Mouse (Mus musculus) stomach, postnatal 0 days (tissue): ENCODE results near the gene C130050O18Rik. TPM values are rescaled to one million over a fixed set of nuclear protein-coding genes. Genes with fewer than 3 reads are reported as not detected.
A peak's percentile ranks its signal among the peaks of the same experiment; 100 is the strongest.

Experiments
- ATAC-seq: fragments of 200-750 bp; cut with Nextera tagmentation; 2 replicates; pipeline ENCODE4 v1.8.0; 2017; ENCODE audit not compliant: low FRiP score, low TSS enrichment
- DNase-seq: peaks from one replicate; pipeline ENCODE4 v3.0.0-alpha.2; 2016; ENCODE audit warnings: low spot score
- H3K27ac ChIP-seq: fragments of 300-500 bp; sonication (generic); replicated peaks from 2 replicates; pipeline ENCODE4 v1.5.1; 2014; ENCODE audit warnings: mild to moderate bottlenecking, control low read depth
- H3K27me3 ChIP-seq: fragments of 300-500 bp; sonication (generic); 2 replicates; pipeline ENCODE4 v1.6.1; 2014; ENCODE audit warnings: low read length; ENCODE audit not compliant: control insufficient read depth, insufficient read depth
- H3K36me3 ChIP-seq: fragments of 300-500 bp; sonication (generic); 2 replicates; pipeline ENCODE4 v1.6.1; 2014; ENCODE audit warnings: low read length, mixed read lengths; ENCODE audit not compliant: control insufficient read depth, insufficient read depth
- H3K4me1 ChIP-seq: fragments of 300-500 bp; sonication (generic); replicated peaks from 2 replicates; pipeline ENCODE4 v1.6.1; 2014; ENCODE audit warnings: antibody characterized with exemption; ENCODE audit not compliant: control insufficient read depth, insufficient read depth
- H3K4me2 ChIP-seq: fragments of 300-500 bp; sonication (generic); replicated peaks from 2 replicates; pipeline ENCODE4 v1.6.1; 2014; ENCODE audit warnings: low read depth, mild to moderate bottlenecking, control low read depth, moderate library complexity
- H3K4me3 ChIP-seq: fragments of 300-500 bp; sonication (generic); 2 replicates; pipeline ENCODE4 v1.5.1; 2014; ENCODE audit warnings: low read depth, low read length, control low read depth
- H3K9ac ChIP-seq: fragments of 300-500 bp; sonication (generic); 2 replicates; pipeline ENCODE4 v1.6.1; 2014; ENCODE audit warnings: mild to moderate bottlenecking, low read length, control low read depth, mixed read lengths
- H3K9me3 ChIP-seq: fragments of 300-500 bp; sonication (generic); 2 replicates; pipeline ENCODE4 v1.6.1; 2016; ENCODE audit warnings: low read length; ENCODE audit not compliant: control insufficient read depth
- CTCF ChIP-seq: IDR thresholded peaks from 2 replicates; pipeline ENCODE4 v1.5.1; 2016; ENCODE audit warnings: antibody characterized with exemption, low read depth, mild to moderate bottlenecking, moderate library complexity
- EP300 ChIP-seq: optimal IDR thresholded peaks from 2 replicates; pipeline ENCODE3; 2016; ENCODE audit warnings: antibody characterized with exemption
- WGBS: fragments of 180-500 bp; shearing (Covaris S2); extraction: QIAGEN DNeasy Blood & Tissue Kit; methylation state at CpG from one replicate; pipeline ENCODE4 v1.1.7; 2014; 5-methylcytosine and 5-hydroxymethylcytosine counted together
- polyA plus RNA-seq: library from polyadenylated mRNA; unstranded; fragments of >200 nt; fragmentation: Nextera tagmentation; extraction: Ambion mirVana; gene quantifications from 2 replicates; pipeline ENCODE4 v1.2.1, GENCODE M21; 2015

Gene C130050O18Rik
- polyA plus RNA-seq, 1 experiment from 2014 or later, result 0.46 TPM

DNA sequence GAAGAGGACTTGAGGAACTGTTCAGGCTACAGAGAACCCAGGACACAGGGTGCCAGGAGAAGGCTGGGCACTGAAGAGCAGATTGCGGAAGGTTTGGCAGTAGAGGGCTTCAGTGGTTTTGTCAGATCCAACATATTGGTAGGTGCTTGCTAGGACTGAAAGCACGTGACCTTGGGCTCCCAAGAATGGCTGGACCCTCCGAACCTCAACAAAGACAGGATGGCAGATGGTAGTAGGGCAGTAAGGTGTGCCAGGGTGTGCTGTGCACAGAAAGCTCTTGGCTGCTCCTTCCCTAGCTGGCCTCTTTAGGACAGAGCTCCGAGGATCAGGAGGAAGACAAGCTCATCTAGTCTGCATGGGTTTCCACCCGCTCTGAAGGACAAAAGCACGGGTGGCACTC, 6.0 kb downstream of the C130050O18Rik start:
- WGBS, result 88% methylated on average over 6 of the region's 6 CpGs
- no peak overlapping the region for H3K27ac ChIP-seq
- H3K4me2 ChIP-seq, result no peak overlapping the region
- no peak overlapping the region for H3K4me3 ChIP-seq
- TF ChIP-seq EP300 (no peak), CTCF (no peak)
- H3K4me1 ChIP-seq, result peaks cover 3% of the 10 kb centered on the region; the same call in 1 of the 2 replicates
- H3K9ac ChIP-seq, result no peak overlapping the region
- DNase-seq, result no peak
- no peaks in the 10 kb centered on the region for H3K27me3 ChIP-seq
- H3K36me3 ChIP-seq, result no peaks in the 10 kb centered on the region
- H3K9me3 ChIP-seq, result no peaks in the 10 kb centered on the region
- ATAC-seq, result no peak

DNA sequence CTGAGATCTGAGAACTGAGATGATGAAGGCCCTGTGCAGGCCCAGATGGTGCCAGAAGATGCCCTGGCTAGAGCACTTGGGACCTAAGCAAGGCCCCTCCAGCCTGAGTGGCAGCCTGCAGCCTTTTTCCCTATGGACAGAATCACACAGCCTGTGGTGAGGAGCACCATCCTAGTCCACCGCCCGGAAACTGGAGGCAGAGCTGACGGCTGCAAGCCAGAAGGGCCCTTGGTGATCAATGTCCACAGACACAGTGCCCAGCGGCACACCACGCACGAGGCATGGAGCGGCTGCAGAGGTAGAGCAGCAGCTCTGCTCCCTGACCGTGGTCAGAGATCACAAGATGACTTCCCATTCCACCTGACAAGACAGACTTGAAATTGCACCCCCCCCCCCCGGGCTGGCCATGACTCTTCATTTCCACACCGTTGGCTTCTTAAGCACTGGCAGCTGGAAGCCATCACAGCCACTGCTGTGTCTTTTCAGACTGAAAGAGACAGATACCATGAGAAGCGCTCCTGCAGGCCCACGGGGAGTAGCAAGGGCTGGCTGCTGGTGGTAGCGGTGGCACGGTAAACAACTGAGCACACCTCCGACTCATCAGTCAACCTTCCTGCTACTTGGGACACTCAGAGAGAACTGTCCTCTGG, 6.7 kb downstream of the C130050O18Rik start:
- TF ChIP-seq CTCF, result no peak
- TF ChIP-seq EP300, result no peak
- 70% methylated on average over 15 of the region's 15 CpGs for WGBS
- Histone ChIP-seq H3K4me2 (no peak overlapping the region), H3K4me1 (peaks cover 3% of the 10 kb centered on the region; the same call in 1 of the 2 replicates), H3K27ac (no peak overlapping the region), H3K9me3 (no peaks in the 10 kb centered on the region), H3K27me3 (no peaks in the 10 kb centered on the region), H3K4me3 (no peak overlapping the region), H3K9ac (no peak overlapping the region), H3K36me3 (no peaks in the 10 kb centered on the region)
- DNase-seq (no peak), ATAC-seq (no peak)

DNA sequence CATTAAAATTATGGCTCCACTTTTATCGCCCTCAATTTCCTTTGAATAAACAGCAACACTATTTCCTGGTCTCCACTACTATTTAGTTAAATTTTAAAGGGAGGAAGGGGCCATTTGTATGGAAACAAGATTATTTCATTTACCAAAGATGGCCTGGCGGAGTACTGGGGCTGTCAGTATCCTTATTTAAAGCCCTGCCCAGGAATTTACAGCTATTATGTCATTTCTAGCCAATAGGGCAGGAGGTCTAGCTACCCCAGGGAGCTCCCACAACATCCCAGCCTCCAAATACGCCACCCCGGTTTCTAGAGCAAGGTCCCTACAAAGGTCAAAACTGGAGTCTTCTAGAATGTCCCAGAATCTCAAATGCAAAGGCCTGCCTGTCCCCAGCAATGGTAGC, 8.5 kb downstream of the C130050O18Rik start:
- DNase-seq (no peak), ATAC-seq (no peak)
- no peaks in the 10 kb centered on the region for H3K36me3 ChIP-seq
- WGBS, result 72% methylated on average over 4 of the region's 4 CpGs
- no peak for TF ChIP-seq CTCF
- TF ChIP-seq EP300, result no peak
- H3K27me3 ChIP-seq, result no peaks in the 10 kb centered on the region
- no peak overlapping the region for H3K9ac ChIP-seq
- H3K27ac ChIP-seq, result no peak overlapping the region
- no peak overlapping the region for H3K4me2 ChIP-seq
- H3K4me3 ChIP-seq, result no peak overlapping the region
- peaks cover 3% of the 10 kb centered on the region; the same call in 1 of the 2 replicates for H3K4me1 ChIP-seq
- no peaks in the 10 kb centered on the region for H3K9me3 ChIP-seq

DNA sequence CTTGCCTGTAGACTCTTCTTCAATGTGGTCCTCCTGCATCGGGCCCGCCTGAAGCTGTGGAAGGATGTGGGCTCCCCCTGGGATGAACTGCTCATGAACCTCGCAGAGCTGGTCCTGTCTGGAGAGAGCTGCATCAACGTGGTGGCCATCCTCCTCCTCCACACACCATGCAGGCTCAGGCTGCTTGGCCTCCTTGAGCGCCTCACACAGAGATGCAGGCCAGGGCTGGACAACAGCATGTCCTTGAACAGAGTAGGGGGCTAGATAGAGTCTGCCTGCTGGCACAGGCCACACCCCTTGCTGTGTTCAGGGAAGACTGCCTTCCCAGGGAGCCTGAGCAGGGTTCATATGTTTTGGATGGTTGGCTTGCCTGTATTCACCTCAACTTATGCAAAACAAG, 9.9 kb downstream of the C130050O18Rik start:
- no peaks in the 10 kb centered on the region for H3K36me3 ChIP-seq
- ATAC-seq, result no peak
- no peak overlapping the region for H3K4me2 ChIP-seq
- H3K27me3 ChIP-seq, result no peaks in the 10 kb centered on the region
- DNase-seq, result no peak
- H3K27ac ChIP-seq, result no peak overlapping the region
- H3K9me3 ChIP-seq, result no peaks in the 10 kb centered on the region
- 88% methylated on average over 5 of the region's 5 CpGs for WGBS
- TF ChIP-seq CTCF (no peak), EP300 (no peak)
- no peak overlapping the region for H3K4me3 ChIP-seq
- H3K4me1 ChIP-seq, result no peaks in the 10 kb centered on the region
- no peak overlapping the region for H3K9ac ChIP-seq

DNA sequence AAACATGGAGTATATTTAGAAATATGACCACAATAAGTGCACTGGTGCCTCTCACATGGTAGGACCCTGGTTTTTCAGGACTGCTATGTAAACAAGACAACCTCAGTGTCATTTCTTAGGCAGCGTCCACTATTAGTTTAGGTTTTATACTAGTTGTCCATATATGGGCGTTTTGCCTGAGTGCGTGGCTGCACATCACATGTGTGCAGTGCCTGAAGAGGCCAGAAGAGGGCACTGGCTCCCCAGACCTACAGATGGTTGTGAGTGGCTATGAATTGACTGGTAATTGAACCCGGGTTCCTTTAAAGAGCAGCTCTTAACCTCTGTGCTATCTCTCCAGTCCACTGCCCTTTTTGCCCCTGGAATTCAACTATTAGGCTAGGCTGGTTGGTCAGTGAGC, 11.9 kb downstream of the C130050O18Rik start:
- Histone ChIP-seq H3K27ac (no peak overlapping the region), H3K27me3 (no peaks in the 10 kb centered on the region), H3K9ac (no peak overlapping the region), H3K9me3 (no peaks in the 10 kb centered on the region), H3K4me1 (no peaks in the 10 kb centered on the region), H3K4me3 (no peak overlapping the region), H3K4me2 (no peak overlapping the region), H3K36me3 (no peaks in the 10 kb centered on the region)
- DNase-seq (no peak), ATAC-seq (no peak)
- TF ChIP-seq EP300 (no peak), CTCF (peak; percentile 59)
- WGBS, result 81% methylated on average over 4 of the region's 4 CpGs

DNA sequence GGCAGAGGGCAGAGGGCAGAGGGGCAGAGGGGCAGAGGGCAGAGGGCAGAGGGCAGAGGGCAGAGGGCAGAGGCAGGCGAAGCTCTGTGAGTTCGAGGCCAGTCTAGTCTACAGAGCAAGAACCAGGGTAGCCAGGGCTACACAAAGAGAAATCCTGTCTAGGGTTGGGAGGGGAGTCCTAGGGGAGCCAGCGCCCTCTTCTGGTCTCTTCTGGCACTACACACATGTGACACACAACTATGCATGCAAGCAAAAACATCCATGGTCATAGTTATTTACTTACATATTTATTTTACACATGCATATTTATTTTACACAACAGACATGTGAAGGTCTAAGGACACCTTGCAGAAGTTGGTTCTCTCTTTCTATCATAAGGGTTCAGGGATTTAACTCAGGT, 12.4 kb downstream of the C130050O18Rik start:
- H3K4me1 ChIP-seq, result 0 out of 2 replicates have a peak, but pooled peaks cover 2% of the 10 kb centered on the region
- no peak overlapping the region for H3K4me3 ChIP-seq
- 87% methylated on average over 3 of the region's 3 CpGs for WGBS
- no peak overlapping the region for H3K9ac ChIP-seq
- ATAC-seq (no peak), DNase-seq (no peak)
- H3K27me3 ChIP-seq, result no peaks in the 10 kb centered on the region
- no peak overlapping the region for H3K4me2 ChIP-seq
- peak; percentile 37 for TF ChIP-seq CTCF
- TF ChIP-seq EP300, result no peak
- H3K9me3 ChIP-seq, result no peaks in the 10 kb centered on the region
- no peaks in the 10 kb centered on the region for H3K36me3 ChIP-seq
- H3K27ac ChIP-seq, result no peak overlapping the region
